Mouse (Mus musculus) R1 (cell line): ENCODE results near the gene Vamp1.
"Not testable (repeated sequence)": the region's sequence is repeated elsewhere in the genome, so short reads cannot be mapped to it uniquely, and the experiment has no call there.

Experiments used
- DNase-seq: peaks from one replicate; pipeline ENCODE4 v3.0.0-alpha.2; 2018; ENCODE audit warnings: low read depth, low spot score

Vamp1 gene

GRCm38 (mm10) chr6:125241566-125241965 is 26.2 kb downstream of the Vamp1 start:
- DNase-seq, result no peak

- DNase-seq, result no peak
Observed at GRCm38 (mm10) chr6:125244551-125244950, 29.2 kb downstream of the Vamp1 start.

- DNase-seq, result no peak
Observed at GRCm38 (mm10) chr6:125252285-125252684, 36.9 kb downstream of the Vamp1 start.

- DNase-seq, result no peak
Observed at GRCm38 (mm10) chr6:125252711-125253110, 37.4 kb downstream of the Vamp1 start.

GRCm38 (mm10) chr6:125253863-125254715 is 38.7 kb downstream of the Vamp1 start:
- DNase-seq, result no peak

GRCm38 (mm10) chr6:125255516-125256044 is 40.2 kb downstream of the Vamp1 start:
- DNase-seq, result no peak

GRCm38 (mm10) chr6:125256222-125256966 is 41.0 kb downstream of the Vamp1 start:
- DNase-seq, result no peak

GRCm38 (mm10) chr6:125260006-125260555 is 44.7 kb downstream of the Vamp1 start:
- no peak for DNase-seq

GRCm38 (mm10) chr6:125264219-125264618 is 48.9 kb downstream of the Vamp1 start:
- DNase-seq, result no peak

- DNase-seq, result no peak
Observed at GRCm38 (mm10) chr6:125265239-125265638, 49.9 kb downstream of the Vamp1 start.

- no peak for DNase-seq
Observed at GRCm38 (mm10) chr6:125266091-125266490, 50.7 kb downstream of the Vamp1 start.

- not testable (repeated sequence) for DNase-seq
Observed at GRCm38 (mm10) chr6:125266600-125266999, 51.2 kb downstream of the Vamp1 start.

GRCm38 (mm10) chr6:125267469-125267868 is 52.1 kb downstream of the Vamp1 start:
- DNase-seq, result no peak

GRCm38 (mm10) chr6:125268799-125269198 is 53.4 kb downstream of the Vamp1 start:
- DNase-seq, result peak; percentile 46

- DNase-seq, result peak; percentile 94
Observed at GRCm38 (mm10) chr6:125271455-125272227, 56.3 kb downstream of the Vamp1 start.

- DNase-seq, result no peak
Observed at GRCm38 (mm10) chr6:125272228-125272785, 57.0 kb downstream of the Vamp1 start.

GRCm38 (mm10) chr6:125274841-125275563 is 59.7 kb downstream of the Vamp1 start:
- peak; percentile 81 for DNase-seq

GRCm38 (mm10) chr6:125279729-125280128 is 64.4 kb downstream of the Vamp1 start:
- DNase-seq, result no peak

- DNase-seq, result not testable (repeated sequence)
Observed at GRCm38 (mm10) chr6:125282721-125283120, 67.4 kb downstream of the Vamp1 start.

GRCm38 (mm10) chr6:125284250-125284649 is 68.9 kb downstream of the Vamp1 start:
- DNase-seq, result peak; percentile 35
